Mouse (Mus musculus): ENCODE measurements around the gene Esp16. TPM values are rescaled to one million over a fixed set of nuclear protein-coding genes. Genes with fewer than 3 reads are reported as not detected.
"Not testable (repeated sequence)": the region's sequence is repeated elsewhere in the genome, so short reads cannot be mapped to it uniquely, and the experiment has no call there.

The Esp16 gene
- total RNA-seq (2014; fragmentation: Nextera tagmentation) (not detected in 2 replicates), total RNA-seq (2017) (not detected in 2 replicates)

DNA sequence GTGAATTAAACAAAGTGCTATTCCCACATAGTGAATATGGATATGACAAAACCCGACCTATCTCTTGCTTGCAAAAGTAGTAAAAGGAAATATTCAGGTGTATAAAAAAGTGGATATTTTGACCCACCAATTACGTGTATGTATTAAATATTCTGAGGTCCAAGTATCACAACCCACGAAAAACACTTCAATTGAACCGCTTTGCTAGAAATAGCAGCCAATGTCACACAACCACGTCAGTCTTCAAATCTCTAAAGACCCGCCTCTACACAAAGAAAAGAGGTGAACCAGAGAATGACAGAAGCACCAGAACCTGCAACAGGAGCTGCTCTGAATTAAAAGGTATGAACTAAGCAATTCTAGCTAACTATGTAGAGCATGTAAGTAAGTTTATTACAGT, at the start of gene Esp16:
TSS of gene Esp16 (plus strand) at position 301 of the 400 bp plus-strand sequence.
- ATAC-seq (replicated peaks; ENCODE audit: low FRiP score, low TSS enrichment, poor library complexity, severe bottlenecking), result not testable (repeated sequence)

DNA sequence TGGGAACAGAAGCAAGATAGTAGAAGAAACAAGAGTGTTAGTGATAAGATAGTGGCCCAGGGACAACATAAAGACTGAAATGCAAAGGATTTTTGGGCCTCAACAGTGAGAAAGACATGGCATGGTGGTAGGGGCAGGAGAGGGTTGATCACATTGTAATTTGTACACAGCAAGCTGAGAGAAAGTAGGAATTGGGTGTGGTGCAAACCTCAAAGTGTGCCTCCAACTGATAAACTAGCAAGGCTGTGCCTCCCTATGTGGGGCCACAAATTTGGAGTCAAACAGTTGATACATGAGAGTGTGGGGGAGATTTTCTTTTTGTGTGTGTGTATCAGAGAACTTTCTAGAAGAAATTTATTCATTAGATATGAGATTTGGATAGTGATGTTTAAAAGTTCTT, 37.9 kb upstream of the Esp16 start:
- peak; percentile 84 for ATAC-seq (replicated peaks; ENCODE audit: low FRiP score, low TSS enrichment, poor library complexity, severe bottlenecking)

Other genes with a start within 250 kb of the Esp16 start
- gene Esp18, start 129.8 kb upstream of the Esp16 start, total RNA-seq (2014; fragmentation: Nextera tagmentation), result not detected in 2 replicates
- gene Esp18, start 129.8 kb upstream of the Esp16 start, total RNA-seq (2017), result not detected in 2 replicates
- gene Esp15, start 104.8 kb downstream of the Esp16 start, total RNA-seq (2014; fragmentation: Nextera tagmentation), result not detected in 2 replicates
- gene Esp15, start 104.8 kb downstream of the Esp16 start, total RNA-seq (2017), result not detected in 2 replicates

All from megakaryocyte-erythroid progenitor cell, adult 5-6 weeks (primary cell).